Mouse (Mus musculus) liver, adult 2 months (tissue): ENCODE measurements around the gene Smndc1.

Experiments
- CTCF ChIP-seq: fragments of 200-500 bp; IDR thresholded peaks from 2 replicates; pipeline ENCODE4 v1.5.1; 2011; ENCODE audit warnings: low read depth, low read length, control low read depth
- POLR2A ChIP-seq: fragments of 200-500 bp; IDR thresholded peaks from 2 replicates; pipeline ENCODE4 v1.6.1; 2011; ENCODE audit warnings: low read length, control low read depth; ENCODE audit not compliant: insufficient read depth; ENCODE audit errors: extremely low read depth

DNA sequence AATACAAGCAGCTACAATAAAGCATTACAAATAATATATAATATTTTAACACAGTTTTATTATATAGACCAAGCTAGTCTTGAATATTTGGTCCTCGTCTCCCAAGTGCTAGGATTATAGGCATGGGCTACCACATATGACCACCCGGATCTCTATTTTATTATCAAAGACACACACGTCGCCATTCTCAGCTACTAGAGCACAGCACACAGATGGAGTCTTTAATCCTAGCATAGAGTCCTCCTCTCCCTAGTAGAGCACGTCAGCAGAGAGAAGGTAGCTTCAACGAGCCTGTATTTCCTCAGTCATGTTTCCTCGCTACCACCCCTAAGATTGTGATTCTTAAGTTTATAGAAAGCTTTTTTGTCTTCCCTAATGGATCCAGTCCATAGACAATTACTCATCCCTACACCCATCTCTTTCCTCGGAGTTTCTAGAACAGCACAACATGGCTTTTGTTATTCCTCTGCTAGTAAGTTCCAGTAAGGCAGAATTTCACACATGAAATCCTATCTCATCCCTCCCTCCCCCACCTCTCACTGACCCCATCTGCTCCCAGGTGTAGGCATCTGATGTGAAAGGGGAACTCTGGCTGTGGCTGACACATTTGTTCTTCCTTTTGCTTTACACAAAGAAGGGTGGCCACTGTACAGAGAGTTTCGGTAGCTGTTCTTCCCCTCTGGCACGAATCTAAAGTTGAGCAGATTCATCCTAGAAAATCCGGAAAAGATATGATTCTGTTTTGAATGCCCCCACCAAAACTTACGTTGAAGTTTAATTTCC is 7.3 kb upstream of the Smndc1 start:
- TF ChIP-seq POLR2A (no peak), CTCF (no peak)
